Mouse (Mus musculus) forebrain, embryonic 11.5 days (tissue): ENCODE measurements around the gene Fat3. TPM values are rescaled to one million over a fixed set of nuclear protein-coding genes. Genes with fewer than 3 reads are reported as not detected.

Experiments
- ATAC-seq: fragments of 200-750 bp; cut with Nextera tagmentation; replicated peaks from 2 replicates; pipeline ENCODE4 v1.8.0; 2017; ENCODE audit warnings: moderate TSS enrichment; ENCODE audit not compliant: low FRiP score
- DNase-seq: peaks from one replicate; pipeline ENCODE4 v3.0.0-alpha.2; 2017; ENCODE audit warnings: low spot score
- H3K27ac ChIP-seq: fragments of 300-500 bp; sonication (generic); 2 replicates; pipeline ENCODE4 v1.5.1; 2014; ENCODE audit warnings: low read depth, low read length
- H3K27me3 ChIP-seq: fragments of 300-500 bp; sonication (generic); 2 replicates; pipeline ENCODE4 v1.6.1; 2014; ENCODE audit warnings: mild to moderate bottlenecking, low read length, mixed read lengths; ENCODE audit not compliant: control insufficient read depth, insufficient read depth
- H3K36me3 ChIP-seq: fragments of 300-500 bp; sonication (generic); 2 replicates; pipeline ENCODE4 v1.6.1; 2014; ENCODE audit warnings: mild to moderate bottlenecking, low read length, moderate library complexity, mixed read lengths; ENCODE audit not compliant: control insufficient read depth, insufficient read depth
- H3K4me1 ChIP-seq: fragments of 300-500 bp; sonication (generic); replicated peaks from 2 replicates; pipeline ENCODE4 v1.6.1; 2014; ENCODE audit warnings: low read length, mixed read lengths; ENCODE audit not compliant: control insufficient read depth, insufficient read depth
- H3K4me2 ChIP-seq: fragments of 300-500 bp; sonication (generic); 2 replicates; pipeline ENCODE4 v1.6.1; 2014; ENCODE audit warnings: low read depth, mild to moderate bottlenecking, low read length, moderate library complexity, mixed read lengths; ENCODE audit not compliant: severe bottlenecking
- H3K4me3 ChIP-seq: fragments of 300-500 bp; sonication (generic); 2 replicates; pipeline ENCODE4 v1.5.1; 2014; ENCODE audit warnings: low read depth, low read length
- H3K9ac ChIP-seq: fragments of 300-500 bp; sonication (generic); 2 replicates; pipeline ENCODE4 v1.6.1; 2014; ENCODE audit warnings: low read length
- H3K9me3 ChIP-seq: fragments of 300-500 bp; sonication (generic); 2 replicates; pipeline ENCODE4 v1.6.1; 2016; ENCODE audit warnings: low read length, mixed read lengths; ENCODE audit not compliant: control insufficient read depth
- WGBS: fragments of 180-500 bp; shearing (Covaris S2); extraction: QIAGEN DNeasy Blood & Tissue Kit; methylation state at CpG from one replicate; pipeline ENCODE4 v1.1.7; 2014; 5-methylcytosine and 5-hydroxymethylcytosine counted together
- polyA plus RNA-seq: library from polyadenylated mRNA; unstranded; fragments of >200 nt; fragmentation: Nextera tagmentation; extraction: Ambion mirVana; gene quantifications from 2 replicates; pipeline ENCODE4 v1.2.1, GENCODE M21; 2014

Fat3 gene
- polyA plus RNA-seq, 1 experiment from 2014 or later: 12.4 TPM

DNA sequence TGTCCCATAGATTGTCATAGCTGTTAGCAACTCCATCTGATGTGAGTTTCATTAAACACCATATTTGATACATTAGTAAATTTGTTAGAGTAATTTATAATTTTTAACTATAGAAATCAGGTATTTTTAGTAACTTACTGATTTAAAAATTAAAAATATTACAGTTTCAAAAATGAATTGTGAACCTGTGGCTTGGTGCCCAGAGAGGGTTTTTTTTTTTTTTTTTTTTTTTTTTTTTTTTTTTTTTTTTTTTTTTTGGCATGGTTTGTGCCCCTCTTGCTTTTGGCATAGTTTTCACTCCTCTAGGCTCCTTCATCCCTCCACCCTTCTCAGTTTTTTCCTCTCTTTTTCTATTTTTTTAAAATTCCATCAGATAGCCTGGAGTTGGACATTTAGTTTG is 438.6 kb downstream of the Fat3 start:
- Histone ChIP-seq H3K9me3 (no peaks in the 10 kb centered on the region), H3K27ac (no peak overlapping the region), H3K4me2 (no peak overlapping the region), H3K4me3 (no peak overlapping the region), H3K36me3 (no peaks in the 10 kb centered on the region), H3K9ac (no peak overlapping the region), H3K4me1 (no peaks in the 10 kb centered on the region), H3K27me3 (no peaks in the 10 kb centered on the region)
- DNase-seq: no peak
- ATAC-seq: no peak

DNA sequence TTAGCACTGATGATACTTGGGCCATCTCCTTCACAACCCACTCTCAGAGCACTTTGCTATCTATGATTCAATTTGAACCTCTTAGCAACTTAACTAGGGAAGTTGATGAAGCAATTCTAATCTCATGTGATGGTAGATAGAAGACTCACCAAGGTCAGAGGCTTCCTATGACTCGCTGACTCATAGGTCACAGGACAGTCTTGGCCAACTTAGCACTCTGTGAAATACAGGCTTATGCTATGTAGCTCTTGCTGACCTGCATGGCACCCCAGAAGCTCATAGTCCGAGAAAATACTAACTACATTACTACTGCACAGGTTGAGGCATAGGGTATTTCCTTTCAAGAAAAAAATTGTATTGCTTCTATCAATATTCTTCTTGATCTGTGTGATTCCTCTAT is 454.4 kb downstream of the Fat3 start:
- Histone ChIP-seq H3K4me1 (no peaks in the 10 kb centered on the region), H3K27ac (no peak overlapping the region), H3K9ac (no peak overlapping the region), H3K4me3 (no peak overlapping the region), H3K9me3 (no peaks in the 10 kb centered on the region), H3K36me3 (no peaks in the 10 kb centered on the region), H3K27me3 (no peaks in the 10 kb centered on the region), H3K4me2 (no peak overlapping the region)
- 91% methylated on average over 2 of the region's 2 CpGs for WGBS
- no peak for ATAC-seq
- no peak for DNase-seq

DNA sequence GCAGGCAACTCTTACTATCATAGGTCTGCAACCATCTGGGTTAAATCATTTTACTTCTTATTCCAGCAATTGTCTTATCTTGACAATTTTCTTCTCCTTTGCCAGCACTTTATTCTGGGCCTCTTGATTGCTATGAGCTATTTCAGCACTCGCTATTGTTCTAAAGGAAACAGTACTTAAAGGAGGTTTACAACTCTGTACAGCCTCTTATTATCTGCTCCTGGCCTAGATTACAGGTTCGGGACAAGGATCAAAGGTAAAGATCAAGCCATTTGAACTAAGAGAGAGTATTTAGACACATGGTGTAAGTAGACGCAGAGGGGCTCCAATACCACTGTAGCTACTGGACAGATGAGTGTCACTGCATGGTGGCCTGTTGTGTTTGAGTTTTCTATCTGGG is 463.7 kb downstream of the Fat3 start:
- 86% methylated on average over 3 of the region's 3 CpGs for WGBS
- no peak for DNase-seq
- Histone ChIP-seq H3K9me3 (no peaks in the 10 kb centered on the region), H3K27me3 (no peaks in the 10 kb centered on the region), H3K4me2 (no peak overlapping the region), H3K36me3 (no peaks in the 10 kb centered on the region), H3K9ac (no peak overlapping the region), H3K4me1 (no peaks in the 10 kb centered on the region), H3K4me3 (no peak overlapping the region), H3K27ac (no peak overlapping the region)
- no peak for ATAC-seq

DNA sequence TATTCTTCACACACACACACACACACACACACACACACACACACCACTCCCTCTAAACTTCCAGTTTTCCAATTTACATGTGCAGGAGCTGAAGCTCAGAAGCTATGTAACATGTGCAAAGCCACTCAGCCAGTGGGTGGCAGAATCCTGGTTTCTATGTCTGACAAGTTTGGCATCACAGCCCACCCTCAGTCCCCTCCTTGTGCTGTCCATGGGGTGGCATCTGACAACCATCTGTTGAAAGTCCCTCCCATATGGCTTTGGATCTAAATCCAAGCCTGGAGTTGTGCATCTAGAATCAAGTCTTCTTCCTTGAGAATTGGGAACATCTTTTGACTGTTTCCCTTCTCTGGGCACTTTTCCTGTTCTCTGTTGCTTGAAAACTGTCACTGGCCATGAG is 464.7 kb downstream of the Fat3 start:
- Histone ChIP-seq H3K4me3 (no peak overlapping the region), H3K9ac (no peak overlapping the region), H3K4me2 (no peak overlapping the region), H3K36me3 (no peaks in the 10 kb centered on the region), H3K27me3 (no peaks in the 10 kb centered on the region), H3K27ac (no peak overlapping the region), H3K4me1 (no peaks in the 10 kb centered on the region), H3K9me3 (no peaks in the 10 kb centered on the region)
- ATAC-seq (no peak), DNase-seq (no peak)

DNA sequence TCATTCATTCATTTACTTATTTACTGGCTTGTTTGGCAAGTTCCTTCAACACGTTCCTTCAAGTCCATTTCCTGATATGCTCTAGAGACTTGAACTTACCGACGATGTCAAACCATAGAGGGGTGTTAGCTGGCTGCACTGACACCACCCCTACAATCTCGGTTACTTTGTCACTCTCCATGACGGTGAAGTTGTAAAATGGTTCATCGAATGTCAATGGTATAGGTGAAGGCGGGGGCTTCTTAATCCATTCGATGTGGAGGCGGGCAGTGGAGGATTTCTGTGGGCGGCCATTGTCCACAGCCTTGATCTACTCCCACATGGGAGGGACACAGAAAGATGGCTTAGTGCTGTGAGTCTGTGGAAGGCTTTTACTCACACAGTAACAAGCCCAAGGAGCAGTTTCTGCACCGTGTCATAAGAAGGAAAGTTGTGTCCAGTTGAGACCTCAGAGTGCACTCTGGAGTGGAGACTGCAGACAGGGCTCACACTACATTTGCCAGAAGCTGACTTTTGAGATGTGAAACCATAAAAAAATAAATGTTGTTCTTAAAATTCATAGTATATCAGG is 471.3 kb downstream of the Fat3 start:
- H3K9me3 ChIP-seq: no peaks in the 10 kb centered on the region

DNA sequence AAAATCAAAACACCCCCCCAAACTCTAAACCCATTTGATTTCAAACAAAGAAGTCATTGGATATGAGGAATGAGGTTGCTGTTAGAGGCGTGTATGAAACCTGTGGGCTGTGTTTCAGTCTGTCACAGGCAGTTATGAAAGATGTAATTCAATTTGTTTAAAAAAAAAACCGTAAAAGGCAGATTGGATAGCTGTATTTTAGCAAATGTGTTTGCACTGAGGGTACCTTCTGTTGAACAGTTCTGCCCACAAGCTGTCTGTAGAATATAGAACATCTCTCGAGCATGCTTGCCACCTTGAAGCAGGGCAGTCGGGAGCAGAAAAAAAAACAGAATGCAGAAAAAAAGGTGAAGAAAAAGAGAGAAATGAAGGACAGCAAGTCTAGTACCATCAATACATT is 472.0 kb downstream of the Fat3 start:
- H3K4me2 ChIP-seq: no peak overlapping the region
- no peak overlapping the region for H3K27ac ChIP-seq
- no peak overlapping the region for H3K4me3 ChIP-seq
- 83% methylated on average over 4 of the region's 4 CpGs for WGBS
- no peaks in the 10 kb centered on the region for H3K27me3 ChIP-seq
- H3K9me3 ChIP-seq: no peaks in the 10 kb centered on the region
- no peak for DNase-seq
- H3K9ac ChIP-seq: no peak overlapping the region
- no peaks in the 10 kb centered on the region for H3K36me3 ChIP-seq
- H3K4me1 ChIP-seq: 0 out of 2 replicates have a peak, but pooled peaks cover 2% of the 10 kb centered on the region
- no peak for ATAC-seq

More for the DNA sequence above, 471.3 kb downstream of the Fat3 start:
- Histone ChIP-seq H3K36me3 (no peaks in the 10 kb centered on the region), H3K4me1 (0 out of 2 replicates have a peak, but pooled peaks cover 2% of the 10 kb centered on the region), H3K9ac (no peak overlapping the region), H3K4me3 (no peak overlapping the region), H3K27me3 (no peaks in the 10 kb centered on the region), H3K4me2 (no peak overlapping the region), H3K27ac (no peak overlapping the region)
- DNase-seq (no peak), ATAC-seq (no peak)
- 72% methylated on average over 11 of the region's 11 CpGs for WGBS

DNA sequence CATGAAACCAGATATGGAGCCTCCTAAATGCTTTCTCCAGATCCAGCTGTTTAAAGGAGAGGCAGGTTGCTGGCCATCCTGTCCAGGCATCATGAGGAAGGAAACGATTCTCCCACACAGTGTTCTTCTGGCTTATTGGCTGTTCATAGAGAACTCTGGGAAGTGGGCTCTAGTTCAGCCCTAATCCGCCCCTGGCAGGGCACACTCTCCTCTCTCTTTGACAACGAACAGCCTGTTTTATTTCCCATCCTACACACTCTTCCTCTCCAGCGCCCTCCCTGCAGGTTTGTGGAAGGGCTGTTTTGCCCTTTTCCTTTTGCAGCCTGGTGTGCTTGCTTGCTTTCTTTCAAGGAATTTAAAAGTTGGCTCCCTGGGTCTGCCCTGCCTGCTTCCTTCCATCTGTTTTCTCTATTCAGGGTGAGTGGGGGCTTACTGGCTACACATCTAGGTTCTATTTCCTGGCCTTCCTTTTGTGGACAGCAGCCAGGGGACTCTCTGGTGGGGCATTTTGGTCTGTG is 472.6 kb downstream of the Fat3 start:
- ATAC-seq (no peak), DNase-seq (no peak)
- Histone ChIP-seq H3K27ac (no peak overlapping the region), H3K36me3 (no peaks in the 10 kb centered on the region), H3K9me3 (no peaks in the 10 kb centered on the region), H3K27me3 (no peaks in the 10 kb centered on the region), H3K4me3 (no peak overlapping the region), H3K4me1 (0 out of 2 replicates have a peak, but pooled peaks cover 2% of the 10 kb centered on the region), H3K4me2 (no peak overlapping the region), H3K9ac (no peak overlapping the region)
- 46% methylated on average over 4 of the region's 4 CpGs for WGBS

DNA sequence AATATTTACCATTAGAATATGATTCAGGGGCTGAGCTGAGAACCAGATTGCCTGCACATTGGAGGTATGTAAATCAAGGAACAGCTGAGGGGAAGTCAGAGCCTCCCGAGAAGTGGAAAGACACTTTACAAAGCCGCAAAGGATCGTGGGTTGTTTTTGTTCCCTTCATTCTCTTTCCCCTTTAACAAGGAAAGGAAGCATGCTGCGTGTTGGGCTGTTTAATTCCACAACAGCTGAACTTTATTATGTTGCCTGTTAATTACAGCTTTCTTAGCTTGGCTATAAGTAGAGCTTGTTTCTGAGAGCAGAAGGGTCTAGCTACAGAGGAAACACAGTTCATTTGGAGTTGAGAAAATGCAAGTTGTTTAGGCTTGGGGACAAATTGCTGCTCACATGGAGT is 475.0 kb downstream of the Fat3 start:
- Histone ChIP-seq H3K9ac (no peak overlapping the region), H3K4me1 (0 out of 2 replicates have a peak, but pooled peaks cover 2% of the 10 kb centered on the region), H3K4me2 (no peak overlapping the region), H3K27me3 (no peaks in the 10 kb centered on the region), H3K9me3 (no peaks in the 10 kb centered on the region), H3K36me3 (no peaks in the 10 kb centered on the region), H3K27ac (no peak overlapping the region), H3K4me3 (no peak overlapping the region)
- DNase-seq (no peak), ATAC-seq (0 out of 2 replicates have a peak, but pooled peaks have one; percentile 15)
- WGBS: 59% methylated on average over 4 of the region's 4 CpGs

DNA sequence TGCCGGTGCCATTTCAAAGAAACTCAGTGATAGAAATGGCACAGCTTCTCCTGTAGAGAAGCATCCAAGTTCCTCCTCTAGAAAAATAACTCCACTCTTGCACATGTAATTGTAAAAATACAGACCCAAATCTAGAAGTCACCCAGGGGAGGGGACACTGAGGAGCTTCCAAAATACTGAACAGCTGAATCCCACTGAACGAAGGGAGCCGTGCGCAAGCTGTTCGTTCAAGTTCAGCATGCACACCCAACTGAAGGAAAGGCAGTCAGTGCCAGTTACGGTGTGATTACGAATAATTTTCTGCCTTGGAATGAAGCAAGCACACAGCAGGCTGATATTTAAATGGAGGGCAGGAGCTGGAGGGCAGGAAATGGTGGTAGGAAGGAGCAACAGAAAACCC is 476.4 kb downstream of the Fat3 start:
- ATAC-seq: no peak
- Histone ChIP-seq H3K4me3 (no peak overlapping the region), H3K27ac (no peak overlapping the region), H3K4me1 (0 out of 2 replicates have a peak, but pooled peaks cover 2% of the 10 kb centered on the region), H3K27me3 (no peaks in the 10 kb centered on the region), H3K36me3 (no peaks in the 10 kb centered on the region), H3K4me2 (no peak overlapping the region), H3K9me3 (no peaks in the 10 kb centered on the region), H3K9ac (no peak overlapping the region)
- WGBS: 93% methylated on average over 7 of the region's 7 CpGs
- DNase-seq: no peak
